8 mouse cellular contexts compared by ENCODE assay signal in genomic region chr2:118790221-118790550, GRCm38 (mm10). TPM values are rescaled to one million over a fixed set of nuclear protein-coding genes. Genes with fewer than 3 reads are reported as not detected.
DNase-seq lines count a peak whose midpoint lies in the region; ATAC-seq and TF ChIP-seq lines count a peak whose summit lies in the region.
"Had no signal": no experiment of that assay in that cellular context is flagged by ENCODE, and none has a peak within 500 bp of the region (broad histone marks: within the 10 kb centered on the region; RNA-seq: fewer than 3 reads in every experiment).

No protein-coding gene starts in this region.

- H3K4me1 ChIP-seq in lung, postnatal 0 days (ENCODE audit: insufficient read depth, low read depth, low read length), result peaks cover 8% of the 10 kb centered on the region; the same call in 1 of the 2 replicates
- H3K4me1 ChIP-seq in forebrain, embryonic 15.5 days, result peaks cover 18% of the 10 kb centered on the region
- H3K4me1 ChIP-seq in limb, embryonic 14.5 days (ENCODE audit: control insufficient read depth, insufficient read depth, low read length), result no peaks in the 10 kb centered on the region
- H3K4me1 ChIP-seq in stomach, embryonic 16.5 days (ENCODE audit: control insufficient read depth, insufficient read depth, low read length), result peaks cover 6% of the 10 kb centered on the region; the same call in 1 of the 2 replicates

- no peak for DNase-seq in lung, postnatal 0 days (ENCODE audit: low spot score)
- no peak for DNase-seq in lung, postnatal 14 days
- DNase-seq in limb, embryonic 14.5 days (ENCODE audit: low spot score), result no peak
- no peak for DNase-seq in spleen, adult 18-20 months
- DNase-seq in adrenal gland, postnatal 25 days, result no peak

- no peak overlapping the region for H3K4me3 ChIP-seq in lung, postnatal 0 days (ENCODE audit: low read depth, low read length)
- 0 out of 2 replicates have a peak overlapping the region, but pooled peaks have one; percentile 13 for H3K4me3 ChIP-seq in forebrain, embryonic 15.5 days
- H3K4me3 ChIP-seq in limb, embryonic 14.5 days (replicated peaks; ENCODE audit: low read length), result no peak overlapping the region
- peak overlapping the region; percentile 25 for H3K4me3 ChIP-seq in stomach, embryonic 16.5 days (replicated peaks; ENCODE audit: low read length)

- no peak for TF ChIP-seq CTCF in lung, postnatal 0 days (IDR thresholded peaks at IDR 0.05)

- no peak for TF ChIP-seq POLR2A in limb, embryonic 14.5 days (IDR thresholded peaks at IDR 0.05; ENCODE audit: borderline replicate concordance, extremely low read depth, insufficient read depth, insufficient read length)

- H3K27me3 ChIP-seq in lung, postnatal 0 days (replicated peaks; ENCODE audit: insufficient read depth, low read length), result no peaks in the 10 kb centered on the region
- no peaks in the 10 kb centered on the region for H3K27me3 ChIP-seq in forebrain, embryonic 15.5 days
- H3K27me3 ChIP-seq in limb, embryonic 14.5 days (ENCODE audit: control insufficient read depth, insufficient read depth, low read length), result no peaks in the 10 kb centered on the region; the same call in 1 of the 2 replicates
- H3K27me3 ChIP-seq in stomach, embryonic 16.5 days (ENCODE audit: control insufficient read depth, insufficient read depth, low read length), result no peaks in the 10 kb centered on the region

- H3K9ac ChIP-seq in lung, postnatal 0 days (replicated peaks; ENCODE audit: low read depth), result no peak overlapping the region
- H3K9ac ChIP-seq in forebrain, embryonic 15.5 days (replicated peaks), result no peak overlapping the region
- H3K9ac ChIP-seq in limb, embryonic 14.5 days (ENCODE audit: low read depth, low read length, severe bottlenecking), result no peak overlapping the region
- peak overlapping the region; percentile 59; the same call in 1 of the 2 replicates for H3K9ac ChIP-seq in stomach, embryonic 16.5 days (ENCODE audit: low read length)

- 61% methylated on average over 12 of the region's 12 CpGs for WGBS in lung, postnatal 0 days
- 53% methylated on average over 12 of the region's 12 CpGs for WGBS in forebrain, embryonic 15.5 days
- WGBS in limb, embryonic 14.5 days, result 53% methylated on average over 12 of the region's 12 CpGs
- WGBS in stomach, embryonic 16.5 days, result 52% methylated on average over 12 of the region's 12 CpGs

- H3K27ac ChIP-seq in lung, postnatal 0 days (ENCODE audit: low read length), result no peak overlapping the region
- H3K27ac ChIP-seq in forebrain, embryonic 15.5 days (replicated peaks), result no peak overlapping the region
- H3K27ac ChIP-seq in limb, embryonic 14.5 days (replicated peaks; ENCODE audit: low read depth, low read length), result no peak overlapping the region
- H3K27ac ChIP-seq in stomach, embryonic 16.5 days (ENCODE audit: low read length), result no peak overlapping the region

- no peak for TF ChIP-seq EP300 in lung, postnatal 0 days (IDR thresholded peaks at IDR 0.05)

- ATAC-seq in lung, postnatal 0 days, result no peak
- ATAC-seq in forebrain, embryonic 15.5 days (replicated peaks), result no peak
- 0 out of 2 replicates have a peak, but pooled peaks have one; percentile 23 for ATAC-seq in limb, embryonic 14.5 days (ENCODE audit: low FRiP score, low read depth)
- ATAC-seq in stomach, embryonic 16.5 days (ENCODE audit: insufficient read depth, low FRiP score), result 0 out of 2 replicates have a peak, but pooled peaks have one; percentile 15

- no peaks in the 10 kb centered on the region for H3K36me3 ChIP-seq in lung, postnatal 0 days (ENCODE audit: insufficient read depth, low read length)
- peaks cover 5% of the 10 kb centered on the region; the same call in 1 of the 2 replicates for H3K36me3 ChIP-seq in forebrain, embryonic 15.5 days
- H3K36me3 ChIP-seq in limb, embryonic 14.5 days (ENCODE audit: control insufficient read depth, insufficient read depth, low read length), result no peaks in the 10 kb centered on the region
- no peaks in the 10 kb centered on the region for H3K36me3 ChIP-seq in stomach, embryonic 16.5 days (ENCODE audit: control insufficient read depth, insufficient read depth, low read length)

- no peaks in the 10 kb centered on the region for H3K9me3 ChIP-seq in lung, postnatal 0 days (ENCODE audit: low read length)
- no peaks in the 10 kb centered on the region for H3K9me3 ChIP-seq in forebrain, embryonic 15.5 days
- H3K9me3 ChIP-seq in limb, embryonic 14.5 days (ENCODE audit: control insufficient read depth, low read length), result no peaks in the 10 kb centered on the region
- H3K9me3 ChIP-seq in stomach, embryonic 16.5 days (replicated peaks; ENCODE audit: control insufficient read depth, low read length), result no peaks in the 10 kb centered on the region

- peak overlapping the region; percentile 45 for H3K4me2 ChIP-seq in lung, postnatal 0 days (replicated peaks; ENCODE audit: low read depth, low read length)
- H3K4me2 ChIP-seq in forebrain, embryonic 15.5 days (replicated peaks), result peak overlapping the region; percentile 34
- peak overlapping the region; percentile 39 for H3K4me2 ChIP-seq in limb, embryonic 14.5 days (replicated peaks; ENCODE audit: low read depth, low read length, severe bottlenecking)
- peak overlapping the region; percentile 49 for H3K4me2 ChIP-seq in stomach, embryonic 16.5 days (ENCODE audit: low read depth, low read length)

RNA-seq across cellular contexts. Expression of gene Disp2, which starts 10.7 kb away (rescaled TPM):
- 0.95 and 1.1 TPM in 2 replicates for polyA plus RNA-seq in lung, postnatal 0 days (2015; fragmentation: Nextera tagmentation; extraction: Ambion mirVana)
- 24.2 and 25.8 TPM in 2 replicates for polyA plus RNA-seq in forebrain, embryonic 15.5 days (2015; fragmentation: Nextera tagmentation; extraction: Ambion mirVana)
- polyA plus RNA-seq in limb, embryonic 14.5 days (2012; rRNA removed), result 0.16 and 0.17 TPM in 2 replicates
- polyA plus RNA-seq in limb, embryonic 14.5 days (2014; fragmentation: Nextera tagmentation; extraction: Ambion mirVana), result 0.03 TPM in 1 of 2 replicates, not detected in the other
- polyA plus RNA-seq in stomach, embryonic 16.5 days (2015; fragmentation: Nextera tagmentation; extraction: Ambion mirVana), result 2.1 and 2.5 TPM in 2 replicates
- total RNA-seq in adrenal gland, postnatal 25 days (2021), result 23.0 and 37.8 TPM in 2 replicates

RNA-seq across cellular contexts. Expression of gene Phgr1, which starts 17.6 kb away (rescaled TPM):
- 11.9 and 13.6 TPM in 2 replicates for polyA plus RNA-seq in lung, postnatal 0 days (2015; fragmentation: Nextera tagmentation; extraction: Ambion mirVana)
- not detected in 2 replicates for polyA plus RNA-seq in forebrain, embryonic 15.5 days (2015; fragmentation: Nextera tagmentation; extraction: Ambion mirVana)
- polyA plus RNA-seq in limb, embryonic 14.5 days (2012; rRNA removed), result 1.00 TPM in 1 of 2 replicates, not detected in the other
- not detected in 2 replicates for polyA plus RNA-seq in limb, embryonic 14.5 days (2014; fragmentation: Nextera tagmentation; extraction: Ambion mirVana)
- polyA plus RNA-seq in stomach, embryonic 16.5 days (2015; fragmentation: Nextera tagmentation; extraction: Ambion mirVana), result 22.2 and 38.3 TPM in 2 replicates
- total RNA-seq in adrenal gland, postnatal 25 days (2021), result not detected in 2 replicates
- total RNA-seq: layer of hippocampus, postnatal 36 days had no signal

RNA-seq across cellular contexts. Expression of gene Knstrn, which starts 23.6 kb away (rescaled TPM):
- 4.9 and 9.0 TPM in 2 replicates for polyA plus RNA-seq in lung, postnatal 0 days (2015; fragmentation: Nextera tagmentation; extraction: Ambion mirVana)
- polyA plus RNA-seq in forebrain, embryonic 15.5 days (2015; fragmentation: Nextera tagmentation; extraction: Ambion mirVana), result 59.0 and 69.4 TPM in 2 replicates
- 40.1 and 67.0 TPM in 2 replicates for polyA plus RNA-seq in limb, embryonic 14.5 days (2012; rRNA removed)
- polyA plus RNA-seq in limb, embryonic 14.5 days (2014; fragmentation: Nextera tagmentation; extraction: Ambion mirVana), result 81.3 and 89.2 TPM in 2 replicates
- polyA plus RNA-seq in stomach, embryonic 16.5 days (2015; fragmentation: Nextera tagmentation; extraction: Ambion mirVana), result 75.0 and 86.7 TPM in 2 replicates
- total RNA-seq in adrenal gland, postnatal 25 days (2021), result 7.6 and 10.7 TPM in 2 replicates

RNA-seq across cellular contexts. Expression of gene Ccdc9b, which starts 27.7 kb away (rescaled TPM):
- polyA plus RNA-seq in lung, postnatal 0 days (2015; fragmentation: Nextera tagmentation; extraction: Ambion mirVana), result 4.3 and 4.7 TPM in 2 replicates
- polyA plus RNA-seq in forebrain, embryonic 15.5 days (2015; fragmentation: Nextera tagmentation; extraction: Ambion mirVana), result 1.3 and 1.6 TPM in 2 replicates
- polyA plus RNA-seq in limb, embryonic 14.5 days (2012; rRNA removed), result 1.7 and 1.8 TPM in 2 replicates
- 0.88 and 1.4 TPM in 2 replicates for polyA plus RNA-seq in limb, embryonic 14.5 days (2014; fragmentation: Nextera tagmentation; extraction: Ambion mirVana)
- polyA plus RNA-seq in stomach, embryonic 16.5 days (2015; fragmentation: Nextera tagmentation; extraction: Ambion mirVana), result 2.9 and 4.0 TPM in 2 replicates
- 6.1 and 8.1 TPM in 2 replicates for total RNA-seq in adrenal gland, postnatal 25 days (2021)

RNA-seq across cellular contexts. Expression of gene Inafm2, which starts 44.6 kb away (rescaled TPM):
- polyA plus RNA-seq in lung, postnatal 0 days (2015; fragmentation: Nextera tagmentation; extraction: Ambion mirVana), result 34.5 and 35.9 TPM in 2 replicates
- polyA plus RNA-seq in forebrain, embryonic 15.5 days (2015; fragmentation: Nextera tagmentation; extraction: Ambion mirVana), result 25.3 and 27.2 TPM in 2 replicates
- 7.9 and 8.0 TPM in 2 replicates for polyA plus RNA-seq in limb, embryonic 14.5 days (2012; rRNA removed)
- polyA plus RNA-seq in limb, embryonic 14.5 days (2014; fragmentation: Nextera tagmentation; extraction: Ambion mirVana), result 24.4 and 27.9 TPM in 2 replicates
- 26.0 and 28.5 TPM in 2 replicates for polyA plus RNA-seq in stomach, embryonic 16.5 days (2015; fragmentation: Nextera tagmentation; extraction: Ambion mirVana)
- 33.9 and 37.3 TPM in 2 replicates for total RNA-seq in adrenal gland, postnatal 25 days (2021)

Comparison
In these comparisons a context has a peak if more than half of its experiments do, and no peak if none do; other contexts are left out.
1. ATAC-seq: peak in limb, embryonic 14.5 days (single experiment) and stomach, embryonic 16.5 days (single experiment); none in lung, postnatal 0 days (single experiment) and forebrain, embryonic 15.5 days (single experiment).
2. H3K4me3 ChIP-seq: peak in forebrain, embryonic 15.5 days (single experiment) and stomach, embryonic 16.5 days (single experiment); none in lung, postnatal 0 days (single experiment) and limb, embryonic 14.5 days (single experiment).
3. Peak in every context shown above with its lines, with median percentiles within 50 percentile points of each other: H3K4me2 ChIP-seq.